Mouse (Mus musculus) liver, embryonic 15.5 days (tissue): Measurements from ENCODE around the gene Uqcrh. TPM values are rescaled to one million over a fixed set of nuclear protein-coding genes. Genes with fewer than 3 reads are reported as not detected.
A peak's percentile ranks its signal among the peaks of the same experiment; 100 is the strongest.

Experiments used
- ATAC-seq: fragments of 200-750 bp; cut with Nextera tagmentation; 2 replicates; pipeline ENCODE4 v1.8.0; 2017; ENCODE audit warnings: moderate number of reproducible peaks, mild to moderate bottlenecking, moderate library complexity; ENCODE audit not compliant: insufficient read depth
- H3K27ac ChIP-seq: fragments of 300-500 bp; sonication (generic); replicated peaks from 2 replicates; pipeline ENCODE4 v1.5.1; 2015; ENCODE audit warnings: mild to moderate bottlenecking, inconsistent platforms
- H3K27me3 ChIP-seq: fragments of 300-500 bp; sonication (generic); 2 replicates; pipeline ENCODE4 v1.6.1; 2015; ENCODE audit warnings: mild to moderate bottlenecking, inconsistent platforms
- H3K36me3 ChIP-seq: fragments of 300-500 bp; sonication (generic); replicated peaks from 2 replicates; pipeline ENCODE4 v1.6.1; 2015; ENCODE audit warnings: moderate library complexity, mild to moderate bottlenecking, inconsistent platforms
- H3K4me1 ChIP-seq: fragments of 300-500 bp; sonication (generic); replicated peaks from 2 replicates; pipeline ENCODE4 v1.6.1; 2015; ENCODE audit warnings: inconsistent platforms
- H3K4me2 ChIP-seq: fragments of 300-500 bp; sonication (generic); 2 replicates; pipeline ENCODE4 v1.6.1; 2015; ENCODE audit warnings: moderate library complexity, mild to moderate bottlenecking, inconsistent platforms
- H3K4me3 ChIP-seq: fragments of 300-500 bp; sonication (generic); replicated peaks from 2 replicates; pipeline ENCODE4 v1.5.1; 2015; ENCODE audit warnings: mild to moderate bottlenecking, inconsistent platforms
- H3K9ac ChIP-seq: fragments of 300-500 bp; sonication (generic); 2 replicates; pipeline ENCODE4 v1.6.1; 2015; ENCODE audit warnings: moderate library complexity, mild to moderate bottlenecking, inconsistent platforms
- H3K9me3 ChIP-seq: fragments of 300-500 bp; sonication (generic); replicated peaks from 2 replicates; pipeline ENCODE4 v1.6.1; 2016; ENCODE audit warnings: inconsistent platforms
- WGBS: fragments of 180-500 bp; shearing (Covaris S2); methylation state at CpG from one replicate; pipeline ENCODE4 v1.1.7; 2015; ENCODE audit warnings: mixed read lengths; ENCODE audit not compliant: insufficient replicate concordance; 5-methylcytosine and 5-hydroxymethylcytosine counted together
- polyA plus RNA-seq: library from polyadenylated mRNA; unstranded; fragments of >200 nt; fragmentation: Nextera tagmentation; extraction: Ambion mirVana; gene quantifications from 2 replicates; pipeline ENCODE4 v1.2.1, GENCODE M21; 2015

Uqcrh gene
- polyA plus RNA-seq, 1 experiment from 2014 or later: 305 TPM

- H3K36me3 ChIP-seq: no peaks in the 10 kb centered on the region
- H3K9me3 ChIP-seq: no peaks in the 10 kb centered on the region
- WGBS: under 1% methylated on average over 60 of the region's 60 CpGs
- no peak overlapping the region for H3K9ac ChIP-seq
- peak; percentile 69 for ATAC-seq
- 0 out of 2 replicates have a peak overlapping the region, but pooled peaks have one; percentile 38 for H3K27ac ChIP-seq
- H3K4me1 ChIP-seq: peaks cover 15% of the 10 kb centered on the region
- peaks cover 67% of the 10 kb centered on the region for H3K27me3 ChIP-seq
- H3K4me3 ChIP-seq: peak overlapping the region; percentile 58
- H3K4me2 ChIP-seq: peak overlapping the region; percentile 73
These were observed 57.5 kb downstream of the Uqcrh start for GRCm38 (mm10) chr4:116017300-116017901.

Other genes starting within 250 kb of the Uqcrh start
- 8.0 and 8.2 TPM in 2 replicates for gene Mob3c, start 247.0 kb downstream of the Uqcrh start, polyA plus RNA-seq
- gene Mknk1, start 235.9 kb downstream of the Uqcrh start, polyA plus RNA-seq: 30.0 and 33.1 TPM in 2 replicates
- gene Kncn, start 190.7 kb downstream of the Uqcrh start, polyA plus RNA-seq: not detected in 2 replicates
- gene 6430628N08Rik, start 184.4 kb downstream of the Uqcrh start, polyA plus RNA-seq: not detected in 2 replicates
- not detected in 2 replicates for gene Dmbx1, start 135.1 kb downstream of the Uqcrh start, polyA plus RNA-seq
- gene Faah, start 57.1 kb downstream of the Uqcrh start, polyA plus RNA-seq: 10.0 and 12.7 TPM in 2 replicates
- 9.0 and 9.8 TPM in 2 replicates for gene Nsun4, start 21.2 kb downstream of the Uqcrh start, polyA plus RNA-seq
- 25.5 and 27.6 TPM in 2 replicates for gene Lrrc41, start 198 bp upstream of the Uqcrh start, polyA plus RNA-seq
- gene Rad54l, start 48.6 kb upstream of the Uqcrh start, polyA plus RNA-seq: 26.0 and 26.8 TPM in 2 replicates
- gene Pomgnt1, start 48.8 kb upstream of the Uqcrh start, polyA plus RNA-seq: 11.5 and 12.4 TPM in 2 replicates
- gene Lurap1, start 76.3 kb upstream of the Uqcrh start, polyA plus RNA-seq: 0.16 and 0.32 TPM in 2 replicates
- 0.07 TPM in 1 of 2 replicates, not detected in the other for gene Tspan1, start 92.5 kb upstream of the Uqcrh start, polyA plus RNA-seq
- gene 1700042G07Rik, start 98.3 kb upstream of the Uqcrh start, polyA plus RNA-seq: not detected in 2 replicates
- not detected in 2 replicates for gene Gm49337, start 98.3 kb upstream of the Uqcrh start, polyA plus RNA-seq
- gene Pik3r3, start 146.5 kb upstream of the Uqcrh start, polyA plus RNA-seq: 0.51 and 0.63 TPM in 2 replicates